Mouse (Mus musculus) urinary bladder, postnatal 25 days (tissue): Measurements from ENCODE around the gene Zfp715.
"Not testable (repeated sequence)": the region's sequence is repeated elsewhere in the genome, so short reads cannot be mapped to it uniquely, and the experiment has no call there.

ENCODE experiments used
- DNase-seq: peaks from one replicate; pipeline ENCODE4 v3.0.0; 2022; ENCODE audit warnings: low spot score

Zfp715 gene

DNA sequence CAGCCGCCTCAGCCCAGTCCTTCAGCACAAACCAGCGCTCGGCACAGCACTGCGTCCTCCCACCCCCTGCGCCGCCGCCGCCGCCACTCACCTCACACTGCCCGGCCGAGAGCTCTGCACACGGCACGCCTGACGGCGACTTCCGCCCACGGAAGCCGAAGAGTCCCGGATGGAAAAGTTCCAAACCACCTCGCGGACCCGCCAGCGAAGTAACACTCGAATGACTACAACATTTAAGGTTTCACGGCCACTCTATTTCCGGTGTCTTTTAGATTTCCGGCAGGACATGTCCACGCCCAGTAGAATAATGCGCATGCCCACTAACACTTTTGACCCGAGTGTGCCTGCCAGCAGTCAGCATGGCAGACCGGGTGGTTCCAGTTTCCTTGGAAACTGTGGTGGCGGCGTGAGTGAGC, at the start of gene Zfp715:
Zfp715 (minus strand) TSS at position 282 of the 416 bp plus-strand sequence.
- peak; percentile 78 for DNase-seq

DNA sequence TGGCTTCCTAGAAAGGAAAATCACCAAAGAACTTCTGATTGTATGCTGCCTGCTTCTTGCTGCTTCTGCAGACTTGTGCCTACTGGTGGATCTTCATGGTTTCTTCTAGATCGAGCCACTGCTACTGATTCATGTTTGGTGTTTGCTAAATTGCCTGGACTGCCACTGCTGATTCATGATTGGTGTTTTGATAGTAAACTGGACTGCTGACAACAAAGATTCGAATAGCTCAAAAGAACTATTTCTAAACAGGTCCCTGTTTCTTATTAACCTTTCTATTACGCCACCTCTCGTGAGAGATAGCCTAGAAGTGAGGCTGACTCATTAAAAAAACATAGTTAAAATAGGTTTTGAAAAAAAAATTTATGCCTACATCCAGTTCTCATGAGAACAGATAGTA, 48.9 kb upstream of the Zfp715 start:
- no peak for DNase-seq

DNA sequence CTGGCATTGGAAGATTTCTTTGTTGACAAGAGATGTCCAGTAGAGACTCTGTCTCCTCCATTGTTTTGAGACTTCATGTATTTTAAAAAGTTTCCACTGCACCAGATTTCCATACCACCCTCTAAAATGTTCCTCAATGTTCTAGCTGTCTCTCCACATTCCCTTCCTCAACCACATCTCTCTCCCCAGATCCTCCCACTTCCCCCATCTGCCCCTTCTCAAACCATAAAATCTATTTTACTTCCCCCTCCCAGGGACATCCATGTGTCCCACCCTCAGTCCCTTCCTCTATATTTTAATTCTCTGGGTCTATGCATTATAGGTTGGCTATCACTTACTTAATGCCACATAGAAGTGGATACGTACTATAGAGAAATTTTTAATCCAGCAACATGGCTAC, 48.3 kb upstream of the Zfp715 start:
- no peak for DNase-seq

DNA sequence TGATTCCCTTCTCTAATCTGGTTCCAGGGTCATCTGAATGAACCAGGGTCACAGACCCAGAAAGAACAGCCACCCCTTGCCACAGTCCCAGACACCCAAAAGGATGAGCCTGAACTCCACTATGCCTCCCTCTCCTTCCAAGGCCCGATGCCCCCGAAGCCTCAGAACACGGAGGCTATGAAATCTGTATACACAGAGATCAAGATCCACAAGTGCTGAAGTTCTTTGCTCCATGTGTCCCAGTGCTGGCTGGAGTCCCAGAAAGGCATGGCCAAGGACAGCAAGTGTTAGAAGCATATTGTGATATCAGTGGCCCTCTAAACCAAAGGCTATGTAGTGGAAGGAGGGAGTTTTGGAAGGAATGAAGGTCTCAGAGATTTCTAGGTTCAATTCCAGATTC, 45.5 kb upstream of the Zfp715 start:
- no peak for DNase-seq

DNA sequence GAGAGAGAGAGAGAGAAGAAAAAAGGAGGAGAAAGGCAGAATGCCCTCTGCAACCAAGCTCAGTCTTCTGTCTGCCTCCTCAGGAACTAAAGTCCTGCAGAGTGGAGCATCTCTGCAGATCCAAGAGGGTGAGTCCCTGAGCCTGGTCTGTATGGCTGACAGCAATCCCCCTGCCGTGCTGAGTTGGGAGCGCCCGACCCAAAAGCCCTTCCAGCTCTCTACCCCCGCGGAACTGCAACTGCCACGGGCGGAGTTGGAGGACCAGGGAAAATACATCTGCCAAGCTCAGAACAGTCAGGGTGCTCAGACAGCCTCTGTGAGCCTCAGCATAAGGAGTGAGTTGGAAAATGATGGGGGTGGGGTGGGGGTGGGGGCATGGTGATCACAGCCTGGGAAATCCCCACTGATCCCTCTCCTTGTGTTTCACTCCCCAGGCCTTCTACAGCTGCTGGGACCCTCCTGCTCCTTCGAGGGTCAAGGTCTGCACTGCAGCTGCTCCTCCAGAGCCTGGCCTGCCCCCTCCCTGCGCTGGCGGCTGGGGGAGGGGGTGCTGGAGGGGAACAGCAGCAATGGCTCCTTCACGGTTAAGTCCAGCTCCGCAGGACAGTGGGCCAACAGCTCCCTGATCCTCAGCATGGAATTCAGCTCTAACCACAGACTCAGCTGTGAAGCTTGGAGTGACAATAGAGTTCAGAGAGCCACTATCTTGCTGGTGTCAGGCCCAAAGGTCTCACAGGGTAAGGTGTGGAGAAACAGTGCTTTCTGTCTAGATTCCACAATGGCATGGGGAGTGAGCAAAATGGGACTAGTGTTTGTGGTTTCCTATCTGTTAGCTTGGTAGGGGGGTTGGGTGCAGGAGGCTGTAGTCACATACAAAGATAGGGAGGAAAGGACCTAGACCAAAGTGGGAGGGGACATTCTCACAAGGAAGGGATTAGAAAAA, 42.1 kb upstream of the Zfp715 start:
- DNase-seq = no peak

DNA sequence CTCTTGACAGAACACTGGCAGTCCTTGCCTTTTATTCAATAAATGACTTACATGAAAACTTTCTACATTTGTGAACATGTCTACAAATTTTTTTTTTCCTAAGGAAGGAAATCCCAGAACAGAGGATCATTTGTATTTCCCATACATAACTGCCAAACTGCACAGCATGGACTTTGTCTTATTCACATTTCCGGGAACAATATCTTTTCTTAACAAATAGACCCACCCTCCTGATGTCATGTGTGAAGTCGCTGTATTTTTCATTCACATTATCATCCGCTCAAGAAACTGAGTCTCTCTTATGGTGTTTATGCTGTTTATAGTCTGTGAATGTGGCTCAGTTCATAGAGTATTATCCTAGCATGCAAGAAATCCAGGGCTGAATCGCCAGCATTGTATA, 40.7 kb upstream of the Zfp715 start:
- no peak for DNase-seq

DNA sequence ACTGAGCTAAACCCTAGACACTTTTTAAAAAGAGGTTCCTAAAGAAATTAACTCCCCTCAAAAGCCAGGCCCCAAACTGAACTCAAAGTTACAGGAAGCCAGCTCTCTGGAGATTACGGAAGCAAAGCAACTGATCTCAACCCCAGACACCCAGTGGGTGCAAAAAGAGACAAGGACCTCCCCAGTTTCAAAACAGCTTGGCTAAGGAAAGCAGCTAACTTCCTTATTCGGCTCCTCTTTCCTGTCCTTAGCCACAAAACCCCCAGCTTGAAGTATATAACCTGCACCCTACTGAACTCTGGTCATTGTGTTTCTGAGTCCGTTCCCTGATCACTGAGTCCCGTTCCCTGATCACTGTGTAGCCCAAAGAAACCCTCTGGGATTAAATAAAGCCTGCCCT, 40.0 kb upstream of the Zfp715 start:
- no peak for DNase-seq

DNA sequence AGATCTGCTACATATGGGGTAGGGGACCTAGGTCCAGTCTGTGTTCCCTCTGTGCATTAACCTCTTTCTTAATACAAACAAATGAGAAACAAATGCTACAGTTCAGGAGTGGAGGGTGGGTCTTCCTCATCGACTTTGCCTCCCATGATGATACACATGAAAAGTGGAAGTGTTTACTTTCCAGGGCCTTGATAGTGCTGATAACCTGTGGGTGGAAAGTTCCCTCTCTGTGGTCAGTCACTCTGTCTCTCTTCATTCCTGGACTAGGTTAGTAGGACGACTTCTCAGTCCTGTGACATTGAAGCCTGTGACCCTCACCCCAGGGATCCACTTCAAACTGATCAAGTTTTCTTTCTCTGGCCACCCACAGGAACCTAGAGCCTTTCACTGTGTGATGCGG, 38.1 kb upstream of the Zfp715 start, which contains the start of gene Siglecf:
Siglecf (plus strand) TSS at position 188 of the 400 bp plus-strand sequence.
- DNase-seq = no peak

DNA sequence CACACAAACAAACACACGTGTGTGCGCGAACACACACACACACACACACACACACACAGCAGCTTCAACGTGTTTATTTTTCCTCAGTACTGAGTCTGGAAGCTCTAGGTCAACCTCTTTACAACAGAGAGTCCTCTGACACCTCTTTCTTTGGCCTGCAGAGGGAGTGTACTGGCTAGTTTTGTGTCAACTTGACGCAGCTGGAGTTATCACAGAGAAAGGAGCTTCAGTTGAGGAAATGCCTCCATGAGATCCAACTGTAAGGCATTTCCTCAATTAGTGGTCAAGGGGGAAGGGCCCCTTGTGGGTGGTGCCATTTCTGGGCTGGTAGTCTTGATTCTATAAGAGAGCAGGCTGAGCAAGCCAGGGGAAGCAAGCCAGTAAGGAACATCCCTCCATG, 36.5 kb upstream of the Zfp715 start:
- not testable (repeated sequence) for DNase-seq

DNA sequence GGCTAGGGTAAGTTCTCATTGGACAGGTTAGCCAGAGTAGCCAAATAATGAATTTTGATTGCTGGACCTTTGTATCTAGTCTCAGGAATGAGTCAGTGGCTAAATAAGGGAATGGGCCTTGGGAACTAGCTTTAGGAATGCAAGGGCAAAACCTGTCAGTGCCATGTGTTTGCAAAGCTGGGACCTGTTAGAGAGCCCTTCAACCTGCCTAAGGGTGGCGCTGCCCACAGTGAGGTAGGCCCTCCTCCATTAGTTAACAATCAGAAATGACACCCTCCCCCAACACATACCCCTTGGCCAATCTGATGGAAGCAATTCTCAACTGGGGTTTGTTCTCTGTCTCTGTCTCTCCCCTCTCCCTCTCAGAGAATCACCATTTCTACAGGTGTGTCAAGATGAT, 33.5 kb upstream of the Zfp715 start:
- DNase-seq = no peak

DNA sequence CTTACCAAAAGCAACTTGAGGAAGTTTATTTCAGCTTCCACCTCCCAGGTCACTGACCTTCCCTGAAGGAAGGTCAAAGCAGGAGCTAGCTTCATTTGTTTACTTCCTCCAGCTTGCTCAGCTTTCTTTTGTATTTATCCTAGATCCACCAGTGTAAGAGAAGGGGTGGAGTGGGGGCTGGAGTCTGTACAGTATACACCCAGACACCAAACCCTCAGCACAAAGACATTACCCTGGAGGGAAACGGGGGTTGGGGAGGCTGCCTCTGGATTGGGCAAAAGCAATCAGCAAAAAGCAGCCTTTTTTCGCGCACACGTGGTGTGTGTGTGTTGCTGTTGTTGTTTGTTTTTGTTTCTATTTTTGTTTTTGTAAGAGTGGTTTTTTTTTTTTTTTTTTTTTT, 33.1 kb upstream of the Zfp715 start:
- no peak for DNase-seq

DNA sequence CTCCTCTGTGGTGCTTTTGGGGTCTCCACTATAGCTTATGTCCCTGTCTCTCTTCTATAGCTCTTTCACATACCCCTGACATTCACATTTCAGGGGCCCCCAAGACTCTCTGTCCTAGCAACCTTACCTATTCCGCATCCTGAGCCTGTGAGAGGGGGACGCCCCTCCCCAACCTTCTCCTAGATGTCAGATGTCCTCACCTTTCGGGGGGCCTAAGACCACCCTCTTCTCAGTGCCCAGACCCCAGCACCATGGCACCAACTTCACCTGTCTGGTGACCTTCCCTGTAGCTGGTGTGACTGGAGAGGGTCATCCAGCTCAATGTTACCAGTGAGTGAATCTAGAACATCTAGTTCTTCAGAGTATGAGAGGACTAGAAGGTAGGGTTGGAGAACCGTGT, 31.4 kb upstream of the Zfp715 start:
- DNase-seq = no peak

DNA sequence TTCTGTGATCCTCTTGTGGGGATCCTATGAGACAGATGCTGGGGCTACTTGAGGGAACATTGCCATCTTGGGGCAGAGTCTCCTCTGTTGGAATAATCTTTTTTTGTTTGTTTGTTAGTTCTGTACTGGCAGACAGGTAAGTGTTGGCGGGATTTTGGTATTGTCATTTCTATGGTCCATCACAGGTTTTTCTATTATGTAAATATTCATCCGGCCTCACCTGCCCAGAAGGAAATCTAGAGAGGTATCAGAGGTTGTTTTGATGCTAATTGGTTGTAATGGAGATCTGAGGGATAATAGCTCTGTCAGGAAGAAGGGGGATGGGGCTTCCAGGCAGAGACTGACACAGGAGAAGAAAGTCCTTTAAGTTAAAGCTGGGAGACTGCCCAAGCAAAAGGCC, 30.9 kb upstream of the Zfp715 start:
- DNase-seq = no peak

DNA sequence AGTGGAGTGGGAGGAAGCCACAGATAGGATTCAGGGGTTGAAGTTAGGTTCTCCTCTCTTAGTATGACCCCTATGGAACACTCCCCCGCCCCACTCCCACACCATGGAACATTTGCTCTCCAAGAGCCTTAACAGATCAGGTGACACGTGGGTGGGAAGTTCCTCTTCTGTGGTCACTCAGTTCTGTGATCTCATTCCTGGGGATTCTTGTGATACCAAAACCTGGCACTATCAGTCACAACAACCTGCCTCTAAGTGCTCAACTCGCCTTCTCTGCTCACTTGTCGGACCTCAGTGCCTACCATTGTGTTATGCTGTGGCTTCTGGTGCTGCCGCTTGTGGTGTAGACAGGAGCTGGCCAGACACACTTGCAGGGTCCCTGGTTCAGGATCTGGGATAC, 30.1 kb upstream of the Zfp715 start:
- DNase-seq = no peak

DNA sequence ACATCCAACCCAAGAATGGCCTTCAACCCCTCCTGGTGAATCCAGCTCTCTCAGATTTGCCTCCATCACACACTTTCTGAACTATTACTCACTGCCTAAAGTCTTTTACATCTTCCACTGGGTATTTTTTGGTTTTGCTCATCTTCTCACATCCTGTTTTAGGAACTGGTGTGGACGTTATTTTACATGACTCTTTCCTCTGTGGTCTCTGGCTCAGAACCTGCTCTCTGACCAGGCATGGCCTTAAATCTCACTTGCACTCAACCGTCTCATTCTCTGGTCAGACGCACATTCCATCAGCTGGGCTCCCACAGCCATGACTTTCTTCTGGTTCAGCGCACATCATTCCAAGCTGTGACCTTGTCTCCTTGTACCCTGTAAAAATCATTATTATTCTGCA, 27.7 kb upstream of the Zfp715 start:
- DNase-seq = no peak

DNA sequence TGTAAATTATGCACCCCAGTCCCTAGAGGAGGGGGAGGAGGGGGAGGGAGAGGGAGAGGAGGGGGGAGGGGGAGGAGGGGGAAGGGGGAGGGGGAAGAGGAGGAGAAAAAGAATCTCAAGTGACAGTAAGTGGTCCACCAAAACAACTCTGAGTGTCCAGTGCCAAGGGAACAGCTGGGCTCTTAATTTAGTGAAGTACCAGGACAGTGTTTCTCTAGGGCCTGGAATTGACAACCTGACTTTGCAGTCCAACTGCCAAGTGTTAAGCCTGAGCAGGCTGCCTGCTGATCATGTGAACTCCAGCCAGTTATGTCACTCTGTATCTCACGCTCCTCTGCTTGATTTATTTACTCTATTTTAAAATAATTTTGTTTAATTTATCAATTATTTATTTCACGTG, 20.8 kb upstream of the Zfp715 start:
- no peak for DNase-seq

DNA sequence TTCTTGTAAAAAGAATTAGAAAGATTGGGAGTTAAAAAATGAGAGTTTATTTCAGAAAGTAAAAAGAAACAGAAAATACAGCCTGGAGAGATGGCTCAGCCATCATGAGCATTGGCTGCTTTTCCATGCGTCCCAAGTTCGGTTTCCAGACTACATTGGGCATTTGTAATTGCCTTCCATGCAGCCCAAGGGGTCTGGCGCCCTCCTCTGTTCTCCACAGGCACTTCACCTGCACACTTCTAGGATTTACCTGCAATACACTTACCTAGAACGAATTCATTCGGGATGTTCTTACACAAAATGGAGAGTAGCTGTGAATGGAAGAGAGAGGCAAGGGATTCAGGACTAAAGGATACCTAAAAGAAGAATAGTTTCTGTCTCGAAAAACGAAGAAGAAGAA, 20.1 kb upstream of the Zfp715 start:
- no peak for DNase-seq

DNA sequence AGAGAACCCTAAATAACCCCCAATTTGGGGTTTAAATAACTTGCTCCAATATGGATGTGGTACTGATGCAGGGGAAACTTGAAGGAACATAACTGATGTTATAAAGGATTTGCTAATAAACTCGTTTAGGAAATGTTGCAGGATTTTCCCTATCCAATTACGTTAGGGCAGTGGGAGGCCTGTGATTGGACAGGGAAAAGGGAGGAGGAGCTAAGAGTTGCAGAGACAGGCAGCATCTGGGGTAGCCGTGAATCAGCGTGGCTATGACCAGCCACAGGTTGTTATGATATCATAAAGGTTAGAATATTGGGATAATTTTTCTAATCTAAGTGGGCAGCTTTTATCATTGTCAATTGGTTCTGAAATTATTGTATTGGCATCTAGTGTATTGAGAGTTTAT, 15.0 kb upstream of the Zfp715 start:
- DNase-seq = no peak

DNA sequence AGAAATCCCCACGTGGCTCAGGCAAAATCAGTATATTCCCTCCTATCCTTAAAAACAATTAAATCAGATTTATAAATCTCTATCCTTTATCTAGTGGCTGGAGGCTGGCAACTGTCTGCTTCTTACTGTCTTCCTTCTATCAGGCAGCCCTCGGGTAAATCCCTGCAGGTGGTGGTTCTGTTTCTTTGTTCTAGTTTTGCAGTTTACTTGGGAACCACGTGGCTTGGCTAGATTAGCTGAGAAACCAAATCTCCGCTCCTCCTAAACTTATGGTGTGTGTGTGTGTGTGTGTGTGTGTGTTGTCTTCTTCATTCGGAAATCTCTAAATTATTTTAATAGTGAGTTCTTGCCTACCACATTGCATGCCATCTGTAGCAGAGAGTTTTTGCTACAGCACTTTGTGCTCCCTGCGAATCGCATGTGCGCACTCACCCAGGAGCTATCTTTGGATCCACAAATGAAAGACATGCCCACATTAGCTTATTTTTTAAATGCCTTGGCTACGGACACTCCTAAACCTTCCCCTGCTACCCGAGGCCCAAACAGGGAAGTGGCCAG, 13.2 kb upstream of the Zfp715 start:
- DNase-seq = no peak

DNA sequence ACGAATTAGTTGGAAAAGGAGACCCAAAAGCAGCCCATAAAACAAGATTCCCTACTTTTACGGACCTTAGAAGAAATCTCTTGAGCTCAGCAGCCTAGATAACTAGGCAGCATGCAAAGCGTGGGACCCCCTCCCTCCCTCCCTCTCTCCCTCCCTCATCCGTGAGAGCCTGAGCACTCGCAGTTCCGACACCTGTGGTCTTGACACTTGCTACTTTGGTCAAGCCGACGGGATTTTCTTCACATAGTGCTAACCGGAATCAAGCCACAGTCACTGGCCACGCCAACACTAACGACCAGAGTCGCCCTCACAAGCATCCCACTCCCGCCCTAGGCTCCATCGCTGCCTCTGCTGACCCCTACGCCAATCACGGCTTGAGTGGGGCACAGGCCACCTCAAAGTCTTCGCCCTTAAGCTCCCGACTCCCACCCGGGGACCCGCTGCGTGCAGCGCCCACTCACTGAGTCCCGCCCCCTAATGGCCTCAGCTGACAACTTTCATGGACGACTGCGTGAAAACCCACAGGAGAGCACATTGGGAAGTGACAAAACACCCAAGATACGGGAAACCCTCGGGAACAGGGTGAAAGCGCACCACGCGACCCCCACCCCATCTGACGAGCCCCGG, 595 bp downstream of the Zfp715 start:
- no peak for DNase-seq

DNA sequence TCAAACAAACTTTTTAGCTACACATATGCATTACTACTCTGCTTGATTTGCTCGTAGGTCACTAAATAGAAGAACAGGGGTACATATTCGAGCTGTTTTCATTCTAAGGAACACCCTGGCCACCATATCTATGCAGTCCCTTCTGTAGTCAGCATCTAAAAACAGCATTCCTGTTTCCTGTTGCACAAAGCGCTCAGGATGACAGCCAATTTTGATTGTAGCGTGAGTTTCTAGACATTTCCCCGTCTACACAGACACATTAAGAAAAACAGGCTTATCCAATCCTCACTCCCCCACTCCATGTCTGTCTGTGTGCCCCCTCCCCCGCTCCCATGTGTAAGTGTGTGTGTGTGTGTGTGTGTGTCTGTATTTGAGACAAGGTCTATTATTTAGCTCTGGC, 1.5 kb downstream of the Zfp715 start:
- no peak for DNase-seq

DNA sequence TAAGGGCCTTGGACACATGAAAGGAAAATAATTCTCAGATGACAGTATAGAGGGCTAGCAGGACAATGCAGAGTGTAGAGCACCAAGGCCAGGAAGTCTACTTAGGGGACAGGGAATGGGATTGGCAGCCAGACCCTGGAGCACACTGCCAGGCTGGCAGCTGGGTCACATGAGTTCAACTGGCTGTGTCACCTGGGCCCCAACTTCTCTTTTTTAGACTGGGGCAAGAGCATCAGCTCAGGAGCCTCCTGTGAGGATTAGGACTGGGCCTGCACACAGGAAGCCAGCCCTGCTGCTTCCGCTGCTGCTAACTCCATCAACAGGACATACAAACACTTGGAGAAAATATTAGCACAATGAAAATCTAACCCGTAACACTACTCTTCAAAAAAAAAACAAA, 4.0 kb downstream of the Zfp715 start:
- DNase-seq = no peak

DNA sequence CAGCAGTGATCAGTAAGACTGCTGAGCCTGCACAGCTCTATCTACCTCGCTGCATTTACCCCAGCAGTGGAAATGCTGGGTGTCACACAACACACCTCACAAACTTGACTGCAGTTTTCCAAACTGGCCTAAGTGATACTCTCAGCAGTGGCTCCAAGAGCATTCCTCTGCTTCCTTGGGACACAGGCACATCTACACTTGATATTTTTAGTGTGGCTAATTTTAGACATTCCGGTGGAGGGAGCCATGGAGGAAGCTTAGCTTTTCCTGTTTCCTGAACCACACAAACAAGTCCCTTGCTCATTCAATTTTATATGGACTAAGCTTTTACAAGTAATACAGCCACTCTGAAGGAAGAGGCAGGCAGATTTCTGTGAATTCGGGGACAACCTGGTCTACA, 7.9 kb downstream of the Zfp715 start:
- DNase-seq = no peak
